Mouse (Mus musculus) spleen, adult 12 weeks (tissue): ENCODE results near the gene Ppp1r27.
"Not testable (repeated sequence)": the region's sequence is repeated elsewhere in the genome, so short reads cannot be mapped to it uniquely, and the experiment has no call there.

Source experiments
- DNase-seq: peaks from one replicate; pipeline ENCODE4 v3.0.0; 2022; ENCODE audit warnings: low spot score

The Ppp1r27 gene

GRCm38 (mm10) chr11:120575940-120576339 lies 25.0 kb upstream of the Ppp1r27 start:
- no peak for DNase-seq

GRCm38 (mm10) chr11:120575046-120575445 lies 24.1 kb upstream of the Ppp1r27 start:
- DNase-seq: no peak

GRCm38 (mm10) chr11:120574278-120574600 lies 23.3 kb upstream of the Ppp1r27 start:
- no peak for DNase-seq

- DNase-seq: no peak
Measured at GRCm38 (mm10) chr11:120573585-120574277, 22.8 kb upstream of the Ppp1r27 start.

- DNase-seq: peak; percentile 99
Measured at GRCm38 (mm10) chr11:120572752-120573584, 22.0 kb upstream of the Ppp1r27 start, which contains the start of gene P4hb. P4hb (minus strand) TSS chr11:120573253.

GRCm38 (mm10) chr11:120572417-120572751 lies 21.5 kb upstream of the Ppp1r27 start:
- DNase-seq: no peak

GRCm38 (mm10) chr11:120571754-120572416 lies 21.0 kb upstream of the Ppp1r27 start:
- no peak for DNase-seq

- no peak for DNase-seq
Measured at GRCm38 (mm10) chr11:120571122-120571521, 20.2 kb upstream of the Ppp1r27 start.

GRCm38 (mm10) chr11:120568324-120568723 lies 17.4 kb upstream of the Ppp1r27 start:
- no peak for DNase-seq

- no peak for DNase-seq
Measured at GRCm38 (mm10) chr11:120565114-120565513, 14.2 kb upstream of the Ppp1r27 start.

- DNase-seq: no peak
Measured at GRCm38 (mm10) chr11:120562949-120563348, 12.0 kb upstream of the Ppp1r27 start.

GRCm38 (mm10) chr11:120560952-120561728 lies 10.2 kb upstream of the Ppp1r27 start:
- no peak for DNase-seq

GRCm38 (mm10) chr11:120558843-120559242 lies 7.9 kb upstream of the Ppp1r27 start:
- DNase-seq: not testable (repeated sequence)

GRCm38 (mm10) chr11:120555260-120555659 lies 4.3 kb upstream of the Ppp1r27 start:
- DNase-seq: no peak

GRCm38 (mm10) chr11:120554834-120555233 lies 3.9 kb upstream of the Ppp1r27 start:
- DNase-seq: no peak

- no peak for DNase-seq
Measured at GRCm38 (mm10) chr11:120552736-120553135, 1.8 kb upstream of the Ppp1r27 start.

- no peak for DNase-seq
Measured at GRCm38 (mm10) chr11:120549986-120550809, 734 bp downstream of the Ppp1r27 start.

GRCm38 (mm10) chr11:120549168-120549945 lies 1.6 kb downstream of the Ppp1r27 start, which contains the start of gene Mcrip1:
Mcrip1 (minus strand) TSS chr11:120549727.
- DNase-seq: peak; percentile 85

- no peak for DNase-seq
Measured at GRCm38 (mm10) chr11:120548786-120549167, 2.2 kb downstream of the Ppp1r27 start.

- DNase-seq: no peak
Measured at GRCm38 (mm10) chr11:120548214-120548613, 2.7 kb downstream of the Ppp1r27 start.
